Mouse (Mus musculus): ENCODE measurements around the gene Hoxc9. TPM values are rescaled to one million over a fixed set of nuclear protein-coding genes. Genes with fewer than 3 reads are reported as not detected.

Hoxc9 gene
- polyA plus RNA-seq, 1 experiment from 2014 or later, result 0.06 TPM

DNA sequence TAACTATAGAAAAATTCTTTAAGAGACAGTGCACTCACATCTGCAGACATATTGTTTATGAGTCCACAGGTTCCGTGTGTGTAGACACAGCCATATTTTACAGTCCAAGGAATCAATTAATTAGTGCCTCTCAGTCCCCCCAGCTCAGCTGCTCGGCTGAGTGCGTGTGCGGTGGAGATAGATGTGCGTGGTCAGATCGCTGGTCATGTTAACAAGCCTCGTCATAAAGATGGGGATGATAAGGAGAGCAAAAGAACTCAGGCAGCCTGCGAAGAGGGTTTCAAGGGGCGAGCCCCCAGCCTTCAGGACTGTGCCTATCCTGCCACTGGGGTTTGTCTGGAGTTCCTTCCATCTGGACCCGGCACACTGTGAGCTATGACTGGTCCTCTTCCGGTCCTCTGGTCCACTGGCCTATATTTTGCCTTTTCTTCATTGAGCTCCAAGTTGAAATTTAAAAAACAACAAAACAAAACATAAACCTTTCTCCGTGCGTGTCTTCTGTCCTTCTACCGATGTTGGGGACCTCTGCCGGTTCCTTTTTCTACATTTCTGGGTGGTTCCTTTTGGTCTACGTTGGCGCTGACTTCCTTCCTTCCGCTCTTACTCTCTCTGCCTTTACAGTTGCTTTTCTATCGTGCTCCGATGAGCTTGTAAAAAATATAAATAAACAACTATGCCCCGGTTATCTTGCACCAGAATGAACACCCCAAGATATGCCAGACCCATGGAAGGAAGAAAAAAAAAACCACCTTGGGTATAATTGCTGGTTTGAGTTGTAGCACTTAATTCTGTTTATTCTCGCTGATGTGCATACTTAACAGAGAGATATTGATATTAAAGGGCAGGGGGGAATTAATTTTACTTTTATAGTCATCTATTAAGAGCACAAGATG, 30.8 kb upstream of the Hoxc9 start:
- 11% methylated on average over 22 of the region's 22 CpGs for WGBS
- peaks cover 93% of the 10 kb centered on the region for H3K27me3 ChIP-seq (replicated peaks)
- no peak for ATAC-seq (ENCODE audit: insufficient read depth, low FRiP score, low read depth)
- no peaks in the 10 kb centered on the region for H3K4me1 ChIP-seq
- H3K9me3 ChIP-seq, result no peaks in the 10 kb centered on the region
- no peaks in the 10 kb centered on the region for H3K36me3 ChIP-seq
- H3K4me2 ChIP-seq, result no peak overlapping the region
- no peak overlapping the region for H3K27ac ChIP-seq
- no peak overlapping the region for H3K9ac ChIP-seq
- no peak overlapping the region for H3K4me3 ChIP-seq (replicated peaks)

DNA sequence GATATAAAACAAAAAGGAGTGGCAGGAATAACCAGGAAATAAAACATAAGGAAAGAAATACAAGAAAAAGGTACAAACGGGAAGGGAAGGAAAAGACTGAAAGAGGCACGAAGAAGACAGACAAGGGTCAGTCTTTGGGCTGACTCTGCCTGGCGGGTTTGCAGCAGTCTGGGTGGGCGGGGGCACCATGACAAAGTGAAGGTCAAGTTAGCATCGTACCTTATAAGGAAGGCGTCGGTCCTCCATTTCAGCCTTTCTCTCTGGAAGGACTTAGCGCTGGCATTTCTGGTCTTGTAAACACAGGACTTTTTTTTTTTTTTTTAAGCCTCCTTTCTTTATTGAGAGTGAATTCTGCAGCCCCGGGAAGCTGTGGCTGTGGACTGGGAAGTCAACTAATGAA, 29.0 kb upstream of the Hoxc9 start:
- H3K27me3 ChIP-seq (replicated peaks), result peaks cover 93% of the 10 kb centered on the region

DNA sequence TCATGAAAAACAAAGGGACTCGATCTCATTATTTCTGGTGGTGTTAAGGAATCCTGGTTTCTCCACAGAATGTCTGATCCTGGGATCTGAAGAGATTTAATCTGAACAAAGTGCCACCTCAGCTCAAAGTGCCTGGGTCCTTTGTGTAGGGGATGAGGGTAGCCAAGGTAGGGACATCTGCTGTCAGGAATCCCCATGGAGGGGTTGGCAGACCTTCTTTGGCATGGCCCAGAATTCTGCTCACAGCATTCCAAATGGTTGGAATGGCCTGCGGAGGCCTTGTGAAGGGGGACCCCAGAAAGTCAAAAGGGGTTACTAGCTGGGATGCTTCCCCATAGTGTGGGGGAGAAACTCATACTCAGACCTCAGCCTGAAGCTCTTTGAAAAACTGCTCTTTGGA, 27.4 kb upstream of the Hoxc9 start:
- Histone ChIP-seq H3K9ac (no peak overlapping the region), H3K27ac (no peak overlapping the region), H3K27me3 (replicated peaks) (peaks cover 93% of the 10 kb centered on the region), H3K9me3 (no peaks in the 10 kb centered on the region), H3K4me1 (no peaks in the 10 kb centered on the region), H3K4me2 (no peak overlapping the region), H3K36me3 (no peaks in the 10 kb centered on the region), H3K4me3 (replicated peaks) (no peak overlapping the region)
- 12% methylated on average over 2 of the region's 2 CpGs for WGBS
- ATAC-seq (ENCODE audit: insufficient read depth, low FRiP score, low read depth), result no peak

More for the DNA sequence above, 29.0 kb upstream of the Hoxc9 start:
- 1% methylated on average over 9 of the region's 9 CpGs for WGBS
- no peak overlapping the region for H3K4me3 ChIP-seq (replicated peaks)
- no peaks in the 10 kb centered on the region for H3K36me3 ChIP-seq
- no peaks in the 10 kb centered on the region for H3K4me1 ChIP-seq
- no peak overlapping the region for H3K9ac ChIP-seq
- no peaks in the 10 kb centered on the region for H3K9me3 ChIP-seq
- H3K27ac ChIP-seq, result no peak overlapping the region
- no peak overlapping the region for H3K4me2 ChIP-seq
- ATAC-seq (ENCODE audit: insufficient read depth, low FRiP score, low read depth), result no peak

DNA sequence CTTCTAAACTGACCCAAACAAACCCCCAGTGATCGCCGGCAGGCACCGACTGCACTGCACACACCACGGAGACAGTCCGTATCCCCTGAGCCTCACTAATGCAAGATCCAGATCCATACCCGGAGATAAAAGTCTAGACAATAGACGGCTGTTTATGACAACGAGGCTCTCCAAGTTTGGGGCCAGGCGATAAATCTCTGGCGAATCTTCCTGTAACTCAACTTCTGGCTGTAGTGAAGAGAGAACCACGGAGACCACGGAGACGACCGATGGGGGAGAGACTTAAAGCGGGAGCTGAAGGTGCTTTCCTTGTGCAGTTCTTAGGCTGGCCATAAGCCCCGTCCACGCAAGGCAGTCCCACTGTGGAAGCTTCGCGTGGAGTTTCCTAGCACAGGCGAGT, 26.5 kb upstream of the Hoxc9 start:
- Histone ChIP-seq H3K9ac (no peak overlapping the region), H3K4me3 (replicated peaks) (no peak overlapping the region), H3K27me3 (replicated peaks) (peaks cover 94% of the 10 kb centered on the region), H3K27ac (no peak overlapping the region), H3K4me2 (no peak overlapping the region), H3K36me3 (no peaks in the 10 kb centered on the region), H3K4me1 (no peaks in the 10 kb centered on the region), H3K9me3 (no peaks in the 10 kb centered on the region)
- no peak for ATAC-seq (ENCODE audit: insufficient read depth, low FRiP score, low read depth)
- WGBS, result under 1% methylated on average over 20 of the region's 20 CpGs

DNA sequence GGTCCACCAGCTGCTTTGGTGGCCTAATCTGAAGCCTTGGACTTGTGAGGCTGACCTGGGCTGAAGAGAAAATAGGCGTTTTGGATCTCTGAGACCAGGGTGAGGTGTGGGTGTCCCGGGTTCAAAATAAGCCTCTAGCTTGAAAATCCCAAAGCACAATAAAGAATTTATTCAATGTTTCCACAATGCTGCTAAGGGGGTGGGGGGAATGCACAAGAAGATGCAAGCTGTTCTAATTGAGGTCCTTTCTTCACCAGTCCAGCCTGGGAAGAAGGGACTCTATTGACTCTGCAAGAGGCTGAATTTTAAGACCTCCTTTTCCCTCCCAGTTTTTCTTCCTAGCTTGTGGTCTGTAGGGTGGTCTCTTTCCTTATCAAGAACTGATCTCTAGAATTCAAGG, 25.4 kb upstream of the Hoxc9 start:
- Histone ChIP-seq H3K9me3 (no peaks in the 10 kb centered on the region), H3K36me3 (no peaks in the 10 kb centered on the region), H3K4me1 (no peaks in the 10 kb centered on the region), H3K4me2 (no peak overlapping the region), H3K27ac (no peak overlapping the region), H3K27me3 (replicated peaks) (peaks cover 94% of the 10 kb centered on the region), H3K4me3 (replicated peaks) (no peak overlapping the region), H3K9ac (no peak overlapping the region)
- no peak for ATAC-seq (ENCODE audit: insufficient read depth, low FRiP score, low read depth)
- 8% methylated on average over 2 of the region's 2 CpGs for WGBS

DNA sequence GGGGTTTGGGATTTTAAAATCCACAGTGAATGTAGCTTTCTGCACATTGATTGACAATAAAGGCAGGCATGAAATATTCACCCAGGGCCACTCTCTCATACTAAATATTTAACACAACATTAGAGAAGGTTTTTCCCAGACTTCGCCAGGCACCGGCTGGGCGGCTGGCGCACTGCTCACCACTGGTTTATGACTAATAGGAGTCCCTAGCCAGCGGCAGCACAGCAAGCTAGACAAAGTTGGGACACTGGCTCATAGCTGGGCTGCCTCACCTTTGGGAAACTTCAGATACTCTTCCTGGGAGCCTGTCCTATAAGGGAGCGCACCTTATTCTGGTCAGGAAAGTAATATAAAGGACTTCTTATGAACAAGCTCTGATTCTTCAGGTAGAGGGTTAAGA, 22.7 kb upstream of the Hoxc9 start:
- 6% methylated on average over 6 of the region's 6 CpGs for WGBS
- no peak for ATAC-seq (ENCODE audit: insufficient read depth, low FRiP score, low read depth)
- H3K27me3 ChIP-seq (replicated peaks), result peaks cover 95% of the 10 kb centered on the region

DNA sequence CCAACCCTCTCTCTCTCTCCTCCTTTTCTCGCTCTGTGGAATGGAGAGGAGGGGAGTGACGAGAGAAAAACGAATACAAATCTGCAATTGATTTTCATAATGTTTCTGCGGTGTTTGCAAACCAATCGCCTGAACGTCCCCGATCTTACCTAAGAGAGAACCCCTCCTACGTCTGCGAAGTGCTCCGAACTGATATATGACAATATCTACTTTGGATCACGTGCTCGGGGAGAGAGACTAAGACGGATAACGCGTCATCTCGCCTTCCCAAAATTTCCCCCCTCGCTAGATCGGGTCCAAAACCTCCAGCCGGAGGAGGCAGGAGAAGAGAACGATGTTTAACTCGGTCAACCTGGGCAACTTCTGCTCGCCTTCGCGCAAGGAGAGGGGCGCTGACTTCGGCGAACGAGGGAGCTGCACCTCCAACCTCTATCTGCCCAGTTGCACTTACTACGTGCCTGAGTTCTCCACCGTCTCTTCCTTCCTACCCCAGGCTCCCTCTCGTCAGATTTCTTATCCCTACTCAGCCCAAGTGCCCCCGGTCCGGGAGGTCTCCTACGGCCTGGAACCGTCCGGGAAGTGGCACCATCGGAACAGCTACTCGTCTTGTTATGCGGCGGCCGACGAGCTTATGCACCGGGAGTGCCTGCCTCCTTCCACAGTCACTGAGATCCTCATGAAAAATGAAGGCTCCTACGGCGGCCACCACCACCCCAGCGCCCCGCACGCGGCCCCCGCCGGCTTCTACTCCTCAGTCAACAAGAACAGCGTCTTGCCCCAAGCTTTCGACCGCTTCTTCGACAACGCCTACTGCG, 21.8 kb upstream of the Hoxc9 start, which contains the start of gene Hoxc11:
Gene Hoxc11 (plus strand): TSS at position 236 of the 815 bp plus-strand sequence.
- Histone ChIP-seq H3K9me3 (no peaks in the 10 kb centered on the region), H3K27ac (no peak within 1 kb of the TSS), H3K4me3 (replicated peaks) (no peak within 1 kb of the TSS), H3K36me3 (no peaks in the 10 kb centered on the region), H3K9ac (no peak within 1 kb of the TSS), H3K4me2 (no peak within 1 kb of the TSS), H3K27me3 (replicated peaks) (peaks cover 91% of the 10 kb centered on the region), H3K4me1 (no peaks in the 10 kb centered on the region)
- no peak for ATAC-seq (ENCODE audit: insufficient read depth, low FRiP score, low read depth)
- 1% methylated on average over 57 of the region's 57 CpGs for WGBS

More for the DNA sequence above, 22.7 kb upstream of the Hoxc9 start:
- Histone ChIP-seq H3K4me3 (replicated peaks) (no peak overlapping the region), H3K36me3 (no peaks in the 10 kb centered on the region), H3K9me3 (no peaks in the 10 kb centered on the region), H3K27ac (no peak overlapping the region), H3K4me2 (no peak overlapping the region), H3K4me1 (no peaks in the 10 kb centered on the region), H3K9ac (no peak overlapping the region)

DNA sequence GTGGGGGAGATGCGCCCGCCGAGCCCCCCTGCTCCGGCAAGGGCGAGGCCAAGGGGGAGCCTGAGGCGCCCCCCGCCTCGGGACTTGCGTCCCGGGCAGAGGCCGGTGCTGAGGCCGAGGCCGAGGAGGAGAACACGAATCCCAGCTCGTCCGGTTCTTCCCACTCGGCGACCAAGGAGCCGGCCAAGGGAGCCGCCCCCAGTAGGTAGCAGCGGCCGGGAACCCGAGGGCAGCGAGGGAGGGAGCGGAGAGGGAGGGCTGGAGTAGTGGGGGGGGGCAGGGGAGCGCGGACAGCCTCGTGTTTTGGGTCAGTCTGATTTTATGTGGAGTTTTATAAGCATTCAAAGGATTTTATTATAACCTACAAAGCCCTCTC, 21.2 kb upstream of the Hoxc9 start:
- no peak for ATAC-seq (ENCODE audit: insufficient read depth, low FRiP score, low read depth)
- H3K36me3 ChIP-seq, result no peaks in the 10 kb centered on the region
- H3K4me1 ChIP-seq, result no peaks in the 10 kb centered on the region
- no peak overlapping the region for H3K4me2 ChIP-seq
- no peak overlapping the region for H3K4me3 ChIP-seq (replicated peaks)
- H3K27ac ChIP-seq, result no peak overlapping the region
- no peak overlapping the region for H3K9ac ChIP-seq
- peaks cover 93% of the 10 kb centered on the region for H3K27me3 ChIP-seq (replicated peaks)
- no peaks in the 10 kb centered on the region for H3K9me3 ChIP-seq
- WGBS, result 1% methylated on average over 24 of the region's 28 CpGs

DNA sequence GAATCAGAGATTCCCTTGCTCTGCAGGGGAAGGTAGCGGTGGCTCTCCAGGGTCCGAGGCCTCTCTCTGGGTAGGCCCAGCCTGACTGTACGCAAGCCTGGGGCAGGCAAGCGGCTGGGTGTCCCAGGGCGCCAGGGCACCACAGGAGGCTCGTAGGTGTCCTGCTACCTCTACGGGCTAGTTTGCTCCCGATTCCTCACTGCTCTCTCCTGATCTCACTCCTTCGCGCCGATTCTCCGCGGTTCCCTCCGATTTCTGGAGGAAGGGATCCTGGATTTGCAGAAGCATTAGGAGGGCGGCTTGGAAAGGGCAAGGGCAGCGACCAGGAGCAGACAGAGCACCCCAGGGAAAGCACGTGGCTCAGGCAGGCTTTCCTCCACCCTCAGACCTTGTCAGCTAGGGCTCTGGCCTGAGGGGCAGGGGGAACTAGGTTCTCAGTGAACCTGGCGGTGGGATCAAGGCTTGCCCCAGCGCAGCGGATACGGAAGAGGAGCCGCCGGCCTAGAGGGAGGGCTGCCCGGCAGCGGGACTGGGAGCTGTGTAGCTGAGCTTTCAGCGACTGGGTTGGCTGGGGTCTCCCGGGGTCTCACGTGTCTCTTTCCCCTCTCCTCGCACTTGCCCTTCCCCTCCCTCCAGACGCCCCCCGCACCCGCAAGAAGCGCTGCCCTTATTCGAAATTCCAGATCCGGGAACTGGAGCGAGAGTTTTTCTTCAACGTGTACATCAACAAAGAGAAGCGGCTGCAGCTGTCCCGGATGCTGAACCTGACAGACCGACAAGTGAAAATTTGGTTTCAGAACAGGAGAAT, 20.2 kb upstream of the Hoxc9 start:
- Histone ChIP-seq H3K27ac (no peak overlapping the region), H3K4me1 (no peaks in the 10 kb centered on the region), H3K4me3 (replicated peaks) (0 out of 2 replicates have a peak overlapping the region, but pooled peaks have one; percentile 8), H3K9ac (no peak overlapping the region), H3K4me2 (no peak overlapping the region), H3K36me3 (no peaks in the 10 kb centered on the region), H3K9me3 (no peaks in the 10 kb centered on the region), H3K27me3 (replicated peaks) (peaks cover 95% of the 10 kb centered on the region)
- no peak for ATAC-seq (ENCODE audit: insufficient read depth, low FRiP score, low read depth)
- WGBS, result 2% methylated on average over 40 of the region's 40 CpGs

DNA sequence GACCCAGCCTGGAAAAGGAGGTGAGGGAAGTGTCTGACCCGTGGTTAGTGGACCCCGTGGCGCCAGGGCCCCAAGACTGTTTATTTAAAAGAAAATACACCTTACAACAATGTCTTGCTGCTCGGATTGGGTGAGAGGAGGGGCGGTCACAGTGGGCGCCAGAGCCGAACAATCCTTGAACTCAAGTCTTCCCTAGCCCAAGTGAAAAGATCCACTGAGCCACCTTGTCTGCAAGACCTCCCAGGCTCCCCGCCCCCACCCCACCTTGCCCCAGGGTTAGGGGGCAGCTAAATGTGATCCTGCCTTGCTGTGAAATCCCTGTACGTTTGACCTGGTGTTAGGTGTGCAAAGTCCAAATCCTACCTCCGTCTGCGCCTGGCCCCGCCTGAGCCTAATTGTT, 19.3 kb upstream of the Hoxc9 start:
- peaks cover 93% of the 10 kb centered on the region for H3K27me3 ChIP-seq (replicated peaks)
- H3K9me3 ChIP-seq, result no peaks in the 10 kb centered on the region
- ATAC-seq (ENCODE audit: insufficient read depth, low FRiP score, low read depth), result no peak
- no peak overlapping the region for H3K27ac ChIP-seq
- no peak overlapping the region for H3K4me2 ChIP-seq
- H3K36me3 ChIP-seq, result no peaks in the 10 kb centered on the region
- WGBS, result 3% methylated on average over 12 of the region's 12 CpGs
- no peak overlapping the region for H3K4me3 ChIP-seq (replicated peaks)
- no peak overlapping the region for H3K9ac ChIP-seq
- no peaks in the 10 kb centered on the region for H3K4me1 ChIP-seq

DNA sequence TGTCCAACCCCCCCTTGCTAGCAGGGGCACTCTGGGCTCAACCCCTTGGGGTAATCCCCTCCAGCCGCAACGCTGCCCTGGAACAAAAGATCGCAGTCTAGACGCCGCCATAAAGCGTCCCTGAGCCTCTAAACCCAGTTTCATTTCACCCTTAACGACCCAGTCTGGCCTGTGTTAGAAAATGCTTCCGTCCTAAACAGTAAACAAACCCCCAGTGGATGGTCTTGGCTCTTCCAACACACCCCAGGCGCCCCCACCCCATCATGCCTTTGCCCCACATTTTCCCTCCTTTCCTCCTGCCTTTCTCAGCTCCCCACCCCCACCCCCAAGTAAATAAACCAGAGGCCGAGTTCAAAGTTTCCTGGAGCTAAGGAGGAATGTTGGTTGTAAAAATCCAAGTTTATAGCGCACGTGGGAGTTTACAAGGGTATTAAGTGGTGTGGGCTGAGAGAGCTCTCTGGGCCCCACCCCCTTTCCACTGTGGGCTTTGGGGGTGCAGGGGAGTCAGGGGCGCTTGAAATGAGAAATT, 16.5 kb upstream of the Hoxc9 start:
- peaks cover 89% of the 10 kb centered on the region for H3K27me3 ChIP-seq (replicated peaks)
- no peak overlapping the region for H3K27ac ChIP-seq
- WGBS, result 2% methylated on average over 13 of the region's 13 CpGs
- no peaks in the 10 kb centered on the region for H3K9me3 ChIP-seq
- no peak overlapping the region for H3K4me3 ChIP-seq (replicated peaks)
- H3K9ac ChIP-seq, result no peak overlapping the region
- H3K4me1 ChIP-seq, result no peaks in the 10 kb centered on the region
- ATAC-seq (ENCODE audit: insufficient read depth, low FRiP score, low read depth), result no peak
- no peaks in the 10 kb centered on the region for H3K36me3 ChIP-seq
- no peak overlapping the region for H3K4me2 ChIP-seq

All from stomach, embryonic 15.5 days (tissue).